Mouse (Mus musculus) thymus, adult 2 months (tissue): ENCODE data around the gene Acadvl.

Experiments used
- CTCF ChIP-seq: fragments of 200-500 bp; IDR thresholded peaks from 2 replicates; pipeline ENCODE4 v1.5.1; 2012; ENCODE audit warnings: mild to moderate bottlenecking, control low read depth, low read length, moderate library complexity, borderline replicate concordance; ENCODE audit not compliant: control insufficient read depth, poor library complexity, insufficient read depth; ENCODE audit errors: extremely low read depth
- POLR2A ChIP-seq: fragments of 200-500 bp; IDR thresholded peaks from 2 replicates; pipeline ENCODE4 v1.6.1; 2012; ENCODE audit warnings: mild to moderate bottlenecking, low read length, control low read depth, moderate library complexity; ENCODE audit not compliant: control insufficient read depth, poor library complexity, insufficient read depth; ENCODE audit errors: extremely low read depth

GRCm38 (mm10) chr11:70000396-70000898 lies 14.8 kb downstream of the Acadvl start, which contains the start of gene Dvl2:
- TF ChIP-seq CTCF = no peak; the same call in 1 of the 2 replicates
- TF ChIP-seq POLR2A = peak; percentile 28; the same call in 1 of the 2 replicates
